Mouse (Mus musculus) kidney, adult 2 months (tissue): Measurements from ENCODE around the gene Pelp1.

Experiments
- CTCF ChIP-seq: fragments of 200-500 bp; conservative IDR thresholded peaks from 2 replicates; pipeline ENCODE4 v1.5.1; 2011; ENCODE audit warnings: low read depth, mild to moderate bottlenecking, control low read depth, low read length, moderate library complexity, mixed read lengths; ENCODE audit not compliant: insufficient read depth, insufficient read length
- POLR2A ChIP-seq: fragments of 200-500 bp; IDR thresholded peaks from one replicate; pipeline ENCODE4 v1.6.1; 2011; ENCODE audit warnings: low read depth, low read length, control low read depth

- TF ChIP-seq CTCF (peak; percentile 11; the same call in 1 of the 2 replicates), POLR2A (no peak)
Observed at GRCm38 (mm10) chr11:70446756-70447155, 36.9 kb upstream of the Pelp1 start.
